Mouse (Mus musculus) monocyte, adult 2 months (primary cell): ENCODE measurements around the gene Fam161a.

ENCODE experiments used
- DNase-seq, 2 experiments: peaks; one replicate each; pipeline ENCODE4 v3.0.0; 2022; ENCODE audit warnings: low spot score in 2 of 2, low read depth in 1 of 2

Gene Fam161a

GRCm38 (mm10) chr11:23007481-23008180 lies at the start of gene Fam161a:
Gene Fam161a (plus strand): TSS chr11:23007531.
- DNase-seq: peak; percentile 41 to 54

DNA sequence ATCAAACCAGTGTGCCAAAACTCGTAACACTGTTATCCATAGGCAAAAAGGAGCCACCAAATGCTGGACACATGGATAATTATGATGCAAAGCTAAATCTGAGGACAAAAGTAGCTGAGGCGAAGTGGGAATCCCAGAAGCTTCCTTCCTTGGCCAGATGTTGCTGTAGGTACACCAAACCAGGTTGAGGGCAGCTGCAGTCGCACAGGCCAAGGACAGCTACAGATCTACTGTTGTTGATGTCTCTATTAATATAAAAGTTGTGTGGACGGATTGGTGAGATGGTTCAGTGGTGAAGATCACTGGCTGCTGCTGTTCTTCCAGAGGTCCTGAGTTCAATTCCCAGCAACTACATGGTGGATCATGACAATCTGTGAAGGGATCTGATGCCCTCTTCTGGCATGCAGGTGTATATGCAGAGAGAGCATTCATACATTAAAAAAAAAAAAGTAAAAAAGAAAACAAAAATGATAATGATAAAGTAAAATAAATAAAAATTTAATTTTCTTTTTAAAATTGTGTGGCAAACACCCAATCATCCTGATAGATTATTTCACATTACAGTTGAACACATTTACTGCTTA lies 49.4 kb upstream of the Fam161a start:
- DNase-seq: no peak

GRCm38 (mm10) chr11:22962101-22962500 lies 45.2 kb upstream of the Fam161a start:
- DNase-seq: no peak

GRCm38 (mm10) chr11:22964401-22964800 lies 42.9 kb upstream of the Fam161a start:
- DNase-seq: no peak

- DNase-seq: no peak
Observed at GRCm38 (mm10) chr11:22965503-22965902, 41.8 kb upstream of the Fam161a start.

DNA sequence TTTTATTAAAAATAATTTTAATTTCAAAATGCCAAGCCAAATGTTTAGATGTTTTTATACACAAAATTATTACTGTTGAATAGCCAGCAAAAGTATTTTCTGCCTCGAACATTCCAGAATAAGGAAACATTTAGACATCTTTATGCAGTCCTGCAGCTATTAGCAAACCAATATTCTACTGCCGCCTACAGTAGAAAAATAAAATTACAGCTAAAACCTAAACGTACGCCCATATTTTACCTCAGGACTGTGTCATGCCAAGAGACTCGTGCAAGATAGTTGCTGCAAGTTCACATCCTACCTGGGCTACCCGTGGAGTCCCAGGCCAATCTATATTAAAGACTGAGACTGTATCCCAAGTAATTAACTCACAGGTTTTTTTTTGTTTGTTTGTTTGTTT lies 37.8 kb upstream of the Fam161a start:
- no peak for DNase-seq

DNA sequence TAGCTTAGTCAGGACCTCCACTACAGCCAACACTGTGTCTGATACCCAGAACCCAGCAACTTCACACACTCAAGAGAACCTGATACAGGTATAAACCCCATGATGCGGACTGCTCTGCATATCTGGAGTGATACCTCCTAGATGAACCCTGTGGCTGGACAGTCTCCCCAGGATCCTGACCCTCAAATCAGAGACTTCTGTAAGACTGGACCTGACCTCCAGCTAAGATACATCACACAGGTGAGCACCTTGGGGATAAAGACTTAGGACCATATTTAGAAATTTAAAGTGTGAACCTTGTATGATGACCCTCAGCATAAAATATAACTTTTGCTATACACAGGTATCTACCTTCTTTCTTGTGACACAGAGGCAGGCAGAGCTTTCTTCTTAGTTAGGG lies 36.8 kb upstream of the Fam161a start:
- no peak for DNase-seq

DNA sequence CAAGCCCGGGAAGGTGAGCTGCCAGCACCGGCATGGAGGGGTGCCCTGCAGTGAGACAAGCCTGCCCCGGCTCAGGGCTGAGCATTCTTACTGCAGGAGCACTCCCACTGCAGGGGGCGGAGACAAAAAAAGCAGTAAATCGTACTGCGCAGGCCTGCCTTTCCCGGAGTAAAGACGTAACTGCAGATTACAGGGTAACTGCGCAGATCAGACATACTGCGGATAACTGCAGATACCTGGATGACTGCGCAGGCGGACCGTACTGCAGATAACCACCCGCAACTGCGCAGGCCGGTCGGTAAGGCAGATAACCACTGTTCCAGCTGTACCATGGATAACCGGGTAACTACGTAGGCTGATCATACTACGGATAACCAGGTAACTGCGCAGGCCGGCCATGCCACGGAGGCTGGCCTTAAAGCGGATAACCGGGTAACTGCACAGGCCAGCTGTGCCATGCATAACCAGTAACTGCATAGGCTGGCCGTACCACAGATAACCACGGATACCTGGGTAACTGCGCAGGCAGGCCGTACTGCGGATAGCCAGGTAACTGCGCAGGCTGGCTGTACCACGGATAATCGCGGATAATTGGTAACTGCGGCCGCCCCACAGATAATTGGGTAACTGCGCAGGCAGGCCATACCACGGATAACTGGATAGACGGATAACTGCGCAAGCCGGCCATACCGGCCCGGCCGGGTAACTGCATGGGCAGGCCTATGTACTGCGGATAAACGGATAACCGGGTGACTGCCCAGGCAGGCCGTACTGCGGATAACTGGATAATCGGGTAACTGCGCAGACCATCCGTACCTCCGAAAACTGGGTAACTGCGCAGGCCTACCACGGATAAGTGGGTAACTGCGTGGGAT lies 35.3 kb upstream of the Fam161a start, which contains the start of gene Zrsr1:
Zrsr1 (plus strand) TSS at position 171 of the 875 bp plus-strand sequence.
- DNase-seq: no peak

GRCm38 (mm10) chr11:22972746-22973526 lies 34.4 kb upstream of the Fam161a start:
- peak; percentile 52 to 71 for DNase-seq

DNA sequence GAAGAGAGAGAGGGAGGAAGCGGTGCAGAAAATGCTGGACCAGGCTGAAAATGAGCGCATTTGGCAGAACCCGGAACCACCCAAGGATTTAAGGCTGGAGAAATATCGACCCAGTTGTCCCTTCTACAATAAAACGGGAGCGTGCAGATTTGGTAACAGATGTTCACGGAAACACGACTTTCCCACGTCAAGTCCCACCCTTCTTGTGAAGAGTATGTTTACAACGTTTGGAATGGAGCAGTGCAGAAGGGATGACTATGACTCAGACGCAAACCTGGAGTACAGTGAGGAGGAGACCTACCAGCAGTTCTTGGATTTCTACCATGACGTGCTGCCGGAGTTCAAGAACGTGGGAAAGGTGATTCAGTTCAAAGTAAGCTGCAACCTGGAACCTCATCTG lies 33.7 kb upstream of the Fam161a start:
- DNase-seq: no peak

DNA sequence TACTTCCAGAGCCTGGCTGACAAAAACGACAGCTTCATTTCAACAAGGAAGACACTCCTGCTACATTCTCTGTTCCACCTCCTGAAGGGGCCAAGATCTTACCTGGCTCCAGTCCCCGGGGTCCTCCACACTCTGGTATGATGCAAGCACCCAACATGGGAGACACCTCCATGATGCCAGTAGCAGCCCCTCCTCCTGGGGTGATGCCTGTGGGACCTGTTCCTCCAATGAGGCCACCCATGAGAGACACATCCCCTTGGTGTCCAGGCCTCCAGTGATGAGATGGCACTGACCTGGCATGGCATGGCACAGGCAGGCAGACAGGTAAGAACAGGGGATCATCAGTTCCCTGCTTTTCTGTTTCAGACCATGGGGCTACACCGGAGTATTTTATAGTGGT lies 29.1 kb upstream of the Fam161a start:
- DNase-seq: no peak

DNA sequence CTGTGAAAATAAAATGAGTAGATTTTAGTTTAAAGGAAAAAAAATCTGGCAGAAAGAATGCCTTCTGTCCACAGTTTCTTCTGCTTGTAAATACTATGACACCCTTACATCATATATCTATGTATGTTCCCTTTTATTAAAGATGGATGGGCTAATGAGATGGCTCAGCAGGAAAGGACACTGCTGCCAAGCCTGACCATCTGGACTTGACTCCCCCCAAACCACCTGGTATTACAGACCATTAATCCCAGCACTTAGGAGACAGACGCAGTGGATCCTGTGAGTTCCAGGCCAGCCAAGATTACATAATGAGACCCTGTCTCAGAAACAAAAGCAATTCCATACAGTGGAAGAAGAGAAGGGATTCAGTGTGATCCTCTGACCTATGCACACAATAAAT lies 28.6 kb upstream of the Fam161a start:
- no peak for DNase-seq

- DNase-seq: no peak
Observed at GRCm38 (mm10) chr11:22979221-22979620, 28.1 kb upstream of the Fam161a start.

GRCm38 (mm10) chr11:22981041-22981440 lies 26.3 kb upstream of the Fam161a start:
- no peak for DNase-seq

- DNase-seq: no peak
Observed at GRCm38 (mm10) chr11:22981543-22981950, 25.8 kb upstream of the Fam161a start.

DNA sequence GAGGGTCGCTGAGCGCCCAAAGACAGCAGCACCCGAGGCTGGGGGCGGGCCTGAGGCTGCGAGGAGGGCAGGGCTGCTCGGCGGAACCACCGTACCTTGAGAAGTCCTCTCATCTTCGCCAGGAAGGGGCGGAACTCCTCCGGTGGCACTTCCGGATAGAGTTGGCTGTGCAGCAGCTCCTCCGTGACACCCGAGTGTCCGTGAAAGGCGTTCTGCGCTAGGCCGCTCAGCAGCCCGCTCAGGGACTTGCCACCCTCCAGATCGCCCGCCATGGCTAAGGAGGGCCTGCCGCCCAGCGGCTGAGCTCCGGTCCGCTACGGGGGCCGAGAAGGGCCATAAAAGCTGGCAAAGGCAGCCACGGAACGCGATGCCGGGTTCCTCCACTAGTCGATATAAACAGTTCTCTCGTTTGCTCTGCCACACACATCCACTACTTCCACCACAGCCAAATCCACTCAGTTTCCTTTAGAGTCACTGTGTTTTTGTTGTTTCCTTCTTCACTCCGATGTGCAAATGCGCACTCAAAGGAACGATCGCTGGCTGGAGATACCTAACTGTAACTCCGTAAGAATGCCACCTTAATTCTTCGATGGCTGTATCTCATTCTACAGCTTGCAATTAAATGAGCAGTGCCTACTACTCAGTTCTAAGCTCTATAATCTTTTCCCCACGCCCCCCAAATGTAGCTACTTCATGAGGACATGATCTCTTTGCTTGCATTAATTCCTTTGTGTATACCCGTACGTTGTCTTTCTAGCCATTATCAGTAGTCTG lies 25.2 kb upstream of the Fam161a start, which contains the start of the genes Gm28048 and Commd1:
Gm28048 (minus strand) TSS at position 107 of the 774 bp plus-strand sequence.
Commd1 (minus strand) TSS at position 399 of the 774 bp plus-strand sequence.
- peak; percentile 85 to 91 for DNase-seq

DNA sequence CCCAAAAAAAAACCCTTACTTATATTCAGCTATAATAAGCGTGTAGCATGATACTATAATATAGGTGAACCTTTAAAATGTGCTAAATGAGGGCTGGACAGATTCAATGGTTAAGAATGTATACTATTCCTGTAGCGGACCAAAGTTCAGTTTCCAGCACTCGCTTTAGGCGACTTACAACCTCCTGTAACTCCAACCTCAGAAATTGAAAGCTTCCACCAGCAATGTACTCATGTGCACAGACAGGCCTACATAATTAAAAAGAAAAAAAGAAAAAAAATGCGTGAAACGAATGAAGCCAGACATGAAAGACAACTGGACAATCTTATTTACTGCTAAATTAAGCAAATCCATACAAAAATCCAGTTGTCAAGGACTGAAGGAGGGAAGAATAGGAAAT lies 24.5 kb upstream of the Fam161a start:
- DNase-seq: no peak

DNA sequence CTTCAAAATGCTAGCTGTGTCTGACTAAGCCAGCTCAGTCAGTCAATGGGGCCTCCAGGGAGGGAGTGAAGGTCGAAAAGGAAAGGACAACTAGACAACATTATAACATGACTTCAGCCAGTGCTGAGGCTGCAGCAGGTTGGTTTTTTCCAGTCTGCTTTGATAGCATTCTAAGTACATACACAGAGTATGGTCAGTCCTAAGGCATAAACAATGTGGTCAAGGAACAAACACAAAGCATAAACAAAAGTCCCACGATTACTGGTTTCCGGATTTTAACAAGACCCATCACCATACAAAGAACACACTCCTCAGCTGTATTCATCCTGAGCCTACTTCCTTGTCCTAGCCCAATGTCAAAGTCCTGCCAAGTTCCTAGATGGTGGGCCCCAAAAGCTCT lies 21.8 kb upstream of the Fam161a start:
- DNase-seq: no peak

- no peak for DNase-seq
Observed at GRCm38 (mm10) chr11:22987357-22987756, 20.0 kb upstream of the Fam161a start.

- no peak for DNase-seq
Observed at GRCm38 (mm10) chr11:22989786-22990185, 17.5 kb upstream of the Fam161a start.
